Mouse (Mus musculus): ENCODE measurements around the gene Rgs11.

DNA sequence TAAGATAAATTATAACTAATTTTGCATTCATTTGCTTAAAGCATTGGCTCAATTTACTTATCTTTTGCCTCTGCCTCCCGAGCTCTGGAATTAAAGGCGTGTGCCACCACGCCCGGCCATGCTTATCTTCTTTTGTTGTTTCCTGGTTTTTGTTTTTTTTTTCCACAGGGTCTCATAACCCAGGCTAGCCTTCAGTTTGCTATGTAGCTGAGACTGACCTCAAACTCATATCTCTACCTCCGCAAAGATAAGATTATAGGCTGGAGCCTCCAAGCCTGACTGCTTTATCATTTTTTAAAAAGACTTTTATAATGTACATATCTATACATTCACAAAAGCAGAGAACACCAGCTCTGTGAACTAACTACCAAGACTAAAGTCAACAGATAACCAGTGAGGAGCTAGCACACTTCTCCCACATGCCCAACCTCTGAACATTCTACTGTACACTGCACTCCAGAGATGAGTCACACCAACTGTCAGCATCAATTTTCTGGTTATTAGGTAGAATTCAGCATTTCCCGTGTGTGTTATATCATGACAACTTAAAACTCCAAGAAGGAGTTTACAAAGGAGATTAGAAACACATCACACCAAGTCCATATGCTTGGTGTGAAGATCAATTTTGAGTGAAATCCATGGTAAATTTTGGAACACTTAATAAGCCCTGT, 37.5 kb downstream of the Rgs11 start:
- TF ChIP-seq CTCF (IDR thresholded peaks at IDR 0.05; ENCODE audit: low read depth) (no peak), EP300 (optimal IDR thresholded peaks at IDR 0.05) (no peak)
